Comparison of ENCODE assay signal across 8 mouse cellular contexts in genomic region chr16:64723273-64724057, GRCm38 (mm10). TPM values are rescaled to one million over a fixed set of nuclear protein-coding genes. Genes with fewer than 3 reads are reported as not detected.
DNase-seq lines count a peak whose midpoint lies in the region; ATAC-seq lines count a peak whose summit lies in the region.

No protein-coding gene starts in this region.

- no peak overlapping the region for H3K4me3 ChIP-seq in hindbrain, embryonic 16.5 days (ENCODE audit: low read length)

- H3K36me3 ChIP-seq in hindbrain, embryonic 16.5 days (ENCODE audit: control insufficient read depth, insufficient read depth, low read length), result no peaks in the 10 kb centered on the region

- no peak overlapping the region for H3K27ac ChIP-seq in hindbrain, embryonic 16.5 days (ENCODE audit: low read depth, low read length)

- H3K4me2 ChIP-seq in hindbrain, embryonic 16.5 days (ENCODE audit: low read length), result no peak overlapping the region

- peak; percentile 85 to 90 for DNase-seq in cerebellum, postnatal 25 days
- peak; percentile 14 to 39 for DNase-seq in frontal cortex, postnatal 25 days (ENCODE audit: low spot score in 2 of 2)
- peak; percentile 26 for DNase-seq in left cerebral cortex, adult 11 months (ENCODE audit: low spot score)
- peak; percentile 76 for DNase-seq in mesoderm, embryonic 11.5 days (ENCODE audit: low read depth, low spot score)
- DNase-seq in right cerebral cortex, postnatal 36 days (ENCODE audit: low spot score in 2 of 2), result peak; percentile 8 to 35
- no peak for DNase-seq in spleen, postnatal 36 days (ENCODE audit: low spot score in 2 of 2)

- no peaks in the 10 kb centered on the region for H3K4me1 ChIP-seq in hindbrain, embryonic 16.5 days (ENCODE audit: control insufficient read depth, insufficient read depth, low read depth, low read length)

- ATAC-seq in activated CD4-positive, CD25-positive, alpha-beta regulatory T cell, adult 4 months, result peak; percentile 19
- ATAC-seq in hindbrain, embryonic 16.5 days, result peak; percentile 96

- H3K9ac ChIP-seq in hindbrain, embryonic 16.5 days (ENCODE audit: low read depth, low read length), result no peak overlapping the region

- H3K9me3 ChIP-seq in hindbrain, embryonic 16.5 days (ENCODE audit: control insufficient read depth, low read length), result no peaks in the 10 kb centered on the region

- no peaks in the 10 kb centered on the region for H3K27me3 ChIP-seq in hindbrain, embryonic 16.5 days (replicated peaks; ENCODE audit: control insufficient read depth, insufficient read depth, low read length)

- WGBS in hindbrain, embryonic 16.5 days, result 51% methylated on average over 4 of the region's 4 CpGs

RNA-seq across cellular contexts. Expression of gene 4930453N24Rik, which starts 47.5 kb away (rescaled TPM):
- 10 to 100 TPM; 20.3 to 25.6 TPM for polyA plus RNA-seq in activated CD4-positive, CD25-positive, alpha-beta regulatory T cell, adult 4 months (2017; shearing (Covaris generic))
- 14.0 and 14.8 TPM in 2 replicates for polyA plus RNA-seq in hindbrain, embryonic 16.5 days (2015; fragmentation: Nextera tagmentation; extraction: Ambion mirVana)

Comparison
In these comparisons a context has a peak if more than half of its experiments do, and no peak if none do; other contexts are left out.
1. DNase-seq: peak in cerebellum, postnatal 25 days (2 of 2), frontal cortex, postnatal 25 days (2 of 2), left cerebral cortex, adult 11 months (single experiment), mesoderm, embryonic 11.5 days (single experiment) and right cerebral cortex, postnatal 36 days (2 of 2); none in spleen, postnatal 36 days (0 of 2).